Mouse (Mus musculus): ENCODE measurements around the gene Gnat1. TPM values are rescaled to one million over a fixed set of nuclear protein-coding genes. Genes with fewer than 3 reads are reported as not detected.
A peak's percentile ranks its signal among the peaks of the same experiment; 100 is the strongest.
"Not testable (repeated sequence)": the region's sequence is repeated elsewhere in the genome, so short reads cannot be mapped to it uniquely, and the experiment has no call there.

Gene Gnat1
- polyA plus RNA-seq, 1 experiment from 2014 or later: 2.0 TPM

- Histone ChIP-seq H3K4me3 (no peak overlapping the region), H3K36me3 (peaks cover 5% of the 10 kb centered on the region; the same call in 1 of the 2 replicates), H3K4me2 (no peak overlapping the region), H3K27ac (replicated peaks) (no peak overlapping the region), H3K9ac (no peak overlapping the region), H3K27me3 (peaks cover 3% of the 10 kb centered on the region), H3K4me1 (replicated peaks) (peaks cover 3% of the 10 kb centered on the region; the same call in 1 of the 2 replicates), H3K9me3 (no peaks in the 10 kb centered on the region)
- no peak for ATAC-seq (ENCODE audit: low FRiP score, low read depth)
- 89% methylated on average over 20 of the region's 20 CpGs for WGBS
Observed at GRCm38 (mm10) chr9:107682405-107682804, 2.9 kb upstream of the Gnat1 start.

GRCm38 (mm10) chr9:107678861-107679260 is 651 bp downstream of the Gnat1 start:
- Histone ChIP-seq H3K4me3 (no peak overlapping the region), H3K4me1 (replicated peaks) (peaks cover 23% of the 10 kb centered on the region), H3K9me3 (no peaks in the 10 kb centered on the region), H3K9ac (no peak overlapping the region), H3K27me3 (peaks cover 27% of the 10 kb centered on the region), H3K27ac (replicated peaks) (no peak overlapping the region), H3K36me3 (0 out of 2 replicates have a peak, but pooled peaks cover under 1% of the 10 kb centered on the region), H3K4me2 (no peak overlapping the region)
- no peak for ATAC-seq (ENCODE audit: low FRiP score, low read depth)
- 99% methylated on average over 2 of the region's 2 CpGs for WGBS

- H3K9me3 ChIP-seq; ATAC-seq (ENCODE audit: low FRiP score, low read depth); H3K9ac ChIP-seq: not testable (repeated sequence)
Observed at GRCm38 (mm10) chr9:107677819-107678526, 1.5 kb downstream of the Gnat1 start.

DNA sequence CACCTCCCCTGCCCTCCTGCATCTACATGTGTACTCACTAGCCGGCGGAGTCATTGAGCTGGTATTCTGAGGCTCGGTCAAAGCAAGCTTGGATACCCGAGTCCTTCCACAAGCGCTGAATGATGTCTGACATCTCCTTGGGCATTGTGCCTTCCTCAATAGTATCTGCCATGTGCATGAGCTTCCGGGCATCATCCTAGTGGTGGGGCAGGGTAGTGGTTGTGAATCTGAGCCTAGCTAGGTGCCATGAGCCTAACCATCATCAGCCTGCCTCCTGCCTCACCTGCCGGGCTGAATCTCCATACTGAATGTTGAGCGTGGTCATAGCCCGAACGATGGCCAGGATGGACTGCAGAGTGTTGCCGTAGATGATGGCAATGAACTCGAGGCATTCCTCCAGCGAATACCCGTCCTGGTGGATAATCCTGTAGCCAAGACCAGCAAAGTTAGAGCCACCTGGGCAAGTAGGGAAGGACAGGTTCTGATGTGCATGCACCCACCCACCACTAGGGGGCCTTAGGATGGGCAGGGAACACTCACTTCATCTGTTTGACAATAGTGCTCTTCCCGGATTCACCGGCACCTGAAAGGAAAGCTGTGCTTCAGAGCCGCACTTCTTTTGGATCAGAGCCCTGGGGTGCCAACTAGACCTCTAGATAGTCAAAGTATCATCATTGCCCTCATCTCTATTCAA is 2.3 kb downstream of the Gnat1 start:
- no peak overlapping the region for H3K27ac ChIP-seq (replicated peaks)
- H3K9ac ChIP-seq: no peak overlapping the region
- no peaks in the 10 kb centered on the region for H3K9me3 ChIP-seq
- WGBS: 18% methylated on average over 17 of the region's 17 CpGs
- no peaks in the 10 kb centered on the region for H3K36me3 ChIP-seq
- peak overlapping the region; percentile 70; the same call in 1 of the 2 replicates for H3K4me2 ChIP-seq
- peaks cover 27% of the 10 kb centered on the region for H3K27me3 ChIP-seq
- H3K4me1 ChIP-seq (replicated peaks): peaks cover 23% of the 10 kb centered on the region
- no peak for ATAC-seq (ENCODE audit: low FRiP score, low read depth)
- 0 out of 2 replicates have a peak overlapping the region, but pooled peaks have one; percentile 36 for H3K4me3 ChIP-seq

More at GRCm38 (mm10) chr9:107677819-107678526, 1.5 kb downstream of the Gnat1 start:
- H3K27me3 ChIP-seq: peaks cover 27% of the 10 kb centered on the region
- peaks cover 23% of the 10 kb centered on the region for H3K4me1 ChIP-seq (replicated peaks)
- not testable (repeated sequence) for H3K36me3 ChIP-seq; H3K4me2 ChIP-seq; H3K4me3 ChIP-seq; H3K27ac ChIP-seq (replicated peaks)
- 40% methylated on average over 14 of the region's 14 CpGs for WGBS

- Histone ChIP-seq H3K4me3 (peak overlapping the region; percentile 36), H3K27ac (replicated peaks) (no peak overlapping the region), H3K9me3 (no peaks in the 10 kb centered on the region), H3K9ac (peak overlapping the region; percentile 35), H3K36me3 (no peaks in the 10 kb centered on the region), H3K4me1 (replicated peaks) (peaks cover 23% of the 10 kb centered on the region), H3K4me2 (peak overlapping the region; percentile 70), H3K27me3 (peaks cover 27% of the 10 kb centered on the region)
- WGBS: 1% methylated on average over 25 of the region's 25 CpGs
- ATAC-seq (ENCODE audit: low FRiP score, low read depth): peak; percentile 31; the same call in 1 of the 2 replicates
Observed at GRCm38 (mm10) chr9:107676302-107676701, 3.2 kb downstream of the Gnat1 start.

DNA sequence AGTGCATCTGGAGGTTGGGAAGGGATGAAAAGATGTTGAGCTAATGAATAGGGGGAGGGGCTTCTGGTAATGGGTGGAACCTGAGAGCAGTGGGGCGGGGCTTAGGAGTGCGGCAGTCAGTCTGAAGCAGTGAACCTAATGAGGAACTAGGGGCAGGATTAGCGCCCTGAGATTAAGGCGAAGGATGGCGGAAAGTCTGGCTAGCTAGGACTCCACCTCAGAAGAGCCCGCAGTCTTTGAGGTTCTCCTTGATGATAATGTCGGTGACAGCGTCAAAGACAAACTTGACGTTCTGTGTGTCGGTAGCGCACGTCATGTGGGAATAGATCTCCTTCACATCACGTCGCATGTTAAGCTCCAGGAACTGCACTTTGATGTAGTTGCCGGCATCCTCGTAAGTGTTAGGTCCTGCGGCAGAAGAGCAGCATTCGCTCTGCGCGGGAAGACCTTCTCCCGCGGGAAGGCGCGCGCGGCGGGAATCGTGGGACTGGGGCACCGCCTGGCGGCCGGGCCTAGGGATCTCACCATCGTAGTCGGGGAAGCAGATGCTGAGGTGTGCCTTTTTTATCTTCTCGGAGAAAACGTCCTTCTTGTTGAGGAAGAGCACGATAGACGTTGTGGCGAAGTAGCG is 3.7 kb downstream of the Gnat1 start:
- Histone ChIP-seq H3K4me2 (peak overlapping the region; percentile 70), H3K4me3 (peak overlapping the region; percentile 36), H3K36me3 (no peaks in the 10 kb centered on the region), H3K9me3 (no peaks in the 10 kb centered on the region), H3K27me3 (peaks cover 27% of the 10 kb centered on the region), H3K9ac (peak overlapping the region; percentile 35), H3K27ac (replicated peaks) (no peak overlapping the region), H3K4me1 (replicated peaks) (peaks cover 23% of the 10 kb centered on the region)
- peak; percentile 57; the same call in 1 of the 2 replicates for ATAC-seq (ENCODE audit: low FRiP score, low read depth)
- WGBS: 1% methylated on average over 39 of the region's 39 CpGs

DNA sequence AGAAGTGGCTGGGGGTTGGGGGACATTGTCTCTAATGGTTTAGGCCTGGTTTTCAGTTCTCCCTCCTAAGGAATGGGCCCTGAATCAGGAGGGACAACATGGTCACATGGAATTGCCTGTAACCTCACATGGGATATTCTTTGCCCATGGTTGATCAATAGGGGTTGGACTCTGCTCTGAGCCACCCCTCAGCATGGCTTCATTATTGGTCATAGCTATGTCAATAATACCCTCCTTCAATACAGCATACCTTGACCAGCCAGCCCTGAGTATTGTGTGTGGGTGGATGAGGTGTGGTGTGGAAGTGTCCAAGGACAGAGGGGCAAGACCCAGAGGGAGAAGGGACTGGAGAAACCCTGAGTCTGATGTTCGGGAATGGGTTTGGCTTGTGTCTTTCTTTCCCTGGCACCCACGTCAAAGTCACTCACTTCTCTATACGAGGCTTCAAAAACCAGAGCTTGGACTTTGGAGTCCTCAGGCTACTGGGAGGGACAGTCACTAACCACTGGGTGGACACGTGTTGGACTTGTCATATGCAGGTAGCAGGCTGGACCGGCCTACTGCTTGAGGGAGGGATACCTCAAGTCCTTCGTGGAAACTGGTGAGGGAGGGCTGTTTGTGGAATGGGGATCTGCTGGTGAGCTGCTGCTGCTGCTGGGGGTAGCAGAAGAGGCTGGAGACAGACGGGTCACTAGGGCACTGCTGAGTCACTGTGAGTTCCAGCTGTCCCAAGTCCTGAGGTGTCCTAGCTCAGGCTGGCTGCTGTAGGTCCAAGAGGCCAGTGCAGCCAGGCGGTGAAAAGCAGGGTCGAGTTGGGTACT is 4.7 kb downstream of the Gnat1 start:
- Histone ChIP-seq H3K4me1 (replicated peaks) (peaks cover 23% of the 10 kb centered on the region), H3K9ac (no peak overlapping the region), H3K4me2 (no peak overlapping the region), H3K36me3 (no peaks in the 10 kb centered on the region), H3K4me3 (no peak overlapping the region), H3K27ac (replicated peaks) (no peak overlapping the region), H3K9me3 (no peaks in the 10 kb centered on the region), H3K27me3 (peaks cover 27% of the 10 kb centered on the region)
- ATAC-seq (ENCODE audit: low FRiP score, low read depth): no peak
- WGBS: 55% methylated on average over 9 of the region's 9 CpGs

DNA sequence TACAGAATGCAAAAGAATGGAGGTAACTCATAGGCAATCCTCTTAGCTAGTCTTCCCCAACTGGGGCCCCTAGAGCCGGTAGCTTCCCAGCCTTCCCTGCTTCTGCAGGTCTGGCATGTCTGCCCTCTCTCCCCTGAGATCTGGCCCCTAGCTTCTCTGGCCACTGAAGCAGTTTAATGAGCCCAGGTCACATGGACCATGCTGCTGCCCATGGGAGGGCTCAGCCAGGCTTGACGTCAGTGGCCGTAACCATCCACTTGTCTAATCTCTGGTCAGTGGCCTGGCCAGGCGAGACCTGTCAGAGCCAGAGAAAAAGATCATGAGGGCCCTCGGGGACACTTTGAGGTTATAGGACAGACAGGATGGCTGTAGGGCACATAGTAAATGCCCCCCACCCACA is 9.3 kb downstream of the Gnat1 start:
- no peak for ATAC-seq (ENCODE audit: low FRiP score, low read depth)
- Histone ChIP-seq H3K4me1 (replicated peaks) (peaks cover 30% of the 10 kb centered on the region), H3K9ac (no peak overlapping the region), H3K36me3 (no peaks in the 10 kb centered on the region), H3K4me3 (no peak overlapping the region), H3K9me3 (no peaks in the 10 kb centered on the region), H3K4me2 (no peak overlapping the region), H3K27ac (replicated peaks) (no peak overlapping the region), H3K27me3 (peaks cover 24% of the 10 kb centered on the region)
- 59% methylated on average over 5 of the region's 5 CpGs for WGBS

DNA sequence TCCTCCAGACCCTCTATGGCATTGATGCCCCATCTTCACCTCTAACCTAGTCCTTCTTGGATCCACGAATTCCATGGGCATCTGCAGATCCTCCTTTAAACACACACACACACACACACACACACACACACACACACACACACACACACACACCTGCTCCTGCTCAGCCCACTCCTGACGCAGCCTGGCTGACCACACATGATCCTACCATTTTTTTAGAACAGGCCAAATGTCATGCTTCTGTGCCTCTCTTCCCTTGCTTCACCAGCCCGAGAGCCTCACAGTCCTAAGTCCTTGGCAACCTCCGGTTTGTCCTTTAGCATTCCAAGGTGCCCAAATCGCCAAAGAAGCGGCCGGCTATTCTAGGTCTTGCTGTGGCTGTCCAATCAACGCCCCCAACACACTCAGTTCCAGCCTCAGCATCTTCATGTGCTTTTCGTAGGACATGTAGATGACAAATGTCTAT is 10.0 kb downstream of the Gnat1 start, which contains the start of gene Slc38a3:
Gene Slc38a3 (minus strand): TSS at position 51 of the 466 bp plus-strand sequence.
- Histone ChIP-seq H3K4me1 (replicated peaks) (peaks cover 30% of the 10 kb centered on the region), H3K4me2 (no peak within 1 kb of the TSS), H3K27me3 (peaks cover 22% of the 10 kb centered on the region), H3K36me3 (no peaks in the 10 kb centered on the region), H3K27ac (replicated peaks) (no peak within 1 kb of the TSS), H3K9me3 (no peaks in the 10 kb centered on the region), H3K4me3 (no peak within 1 kb of the TSS), H3K9ac (no peak within 1 kb of the TSS)
- WGBS: 85% methylated on average over 9 of the region's 9 CpGs
- no peak for ATAC-seq (ENCODE audit: low FRiP score, low read depth)

GRCm38 (mm10) chr9:107668916-107669315 is 10.6 kb downstream of the Gnat1 start:
- H3K9ac ChIP-seq: no peak overlapping the region
- H3K27ac ChIP-seq (replicated peaks): no peak overlapping the region
- H3K4me3 ChIP-seq: no peak overlapping the region
- 56% methylated on average over 3 of the region's 3 CpGs for WGBS
- H3K9me3 ChIP-seq: no peaks in the 10 kb centered on the region
- H3K27me3 ChIP-seq: peaks cover 22% of the 10 kb centered on the region
- no peak for ATAC-seq (ENCODE audit: low FRiP score, low read depth)
- peaks cover 30% of the 10 kb centered on the region for H3K4me1 ChIP-seq (replicated peaks)
- no peak overlapping the region for H3K4me2 ChIP-seq
- no peaks in the 10 kb centered on the region for H3K36me3 ChIP-seq

DNA sequence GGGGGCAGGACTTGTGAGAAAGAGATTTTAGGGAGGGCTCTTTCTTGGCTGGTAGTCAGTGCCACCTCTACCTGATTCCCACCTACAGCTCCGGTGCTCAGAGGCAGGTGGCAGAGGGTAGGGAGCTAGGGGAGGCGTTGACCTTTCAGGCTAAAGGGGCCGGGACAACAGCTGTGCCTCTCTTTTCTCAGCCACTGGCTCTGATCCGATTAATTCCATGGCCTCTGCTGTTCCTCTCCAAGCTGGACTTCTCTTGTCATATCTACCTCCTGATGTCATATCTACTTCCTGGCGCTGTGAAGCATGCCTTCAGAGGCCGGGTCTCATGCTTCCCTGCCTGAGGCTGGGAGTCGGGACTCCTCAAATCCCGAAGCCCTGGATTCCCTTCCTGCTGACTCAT is 11.5 kb downstream of the Gnat1 start:
- Histone ChIP-seq H3K27me3 (peaks cover 22% of the 10 kb centered on the region), H3K4me3 (no peak overlapping the region), H3K36me3 (no peaks in the 10 kb centered on the region), H3K4me1 (replicated peaks) (peaks cover 38% of the 10 kb centered on the region), H3K27ac (replicated peaks) (no peak overlapping the region), H3K9me3 (no peaks in the 10 kb centered on the region), H3K4me2 (peak overlapping the region; percentile 64; the same call in 1 of the 2 replicates), H3K9ac (no peak overlapping the region)
- 35% methylated on average over 8 of the region's 8 CpGs for WGBS
- ATAC-seq (ENCODE audit: low FRiP score, low read depth): no peak

All from hindbrain, embryonic 15.5 days (tissue).